Mouse (Mus musculus) kidney, adult 2 months (tissue): ENCODE measurements around the gene Ncbp2.
A peak's percentile ranks its signal among the peaks of the same experiment; 100 is the strongest.

Experiments
- CTCF ChIP-seq: fragments of 200-500 bp; conservative IDR thresholded peaks from 2 replicates; pipeline ENCODE4 v1.5.1; 2011; ENCODE audit warnings: low read depth, mild to moderate bottlenecking, control low read depth, low read length, moderate library complexity, mixed read lengths; ENCODE audit not compliant: insufficient read depth, insufficient read length
- POLR2A ChIP-seq: fragments of 200-500 bp; IDR thresholded peaks from one replicate; pipeline ENCODE4 v1.6.1; 2011; ENCODE audit warnings: low read depth, low read length, control low read depth

DNA sequence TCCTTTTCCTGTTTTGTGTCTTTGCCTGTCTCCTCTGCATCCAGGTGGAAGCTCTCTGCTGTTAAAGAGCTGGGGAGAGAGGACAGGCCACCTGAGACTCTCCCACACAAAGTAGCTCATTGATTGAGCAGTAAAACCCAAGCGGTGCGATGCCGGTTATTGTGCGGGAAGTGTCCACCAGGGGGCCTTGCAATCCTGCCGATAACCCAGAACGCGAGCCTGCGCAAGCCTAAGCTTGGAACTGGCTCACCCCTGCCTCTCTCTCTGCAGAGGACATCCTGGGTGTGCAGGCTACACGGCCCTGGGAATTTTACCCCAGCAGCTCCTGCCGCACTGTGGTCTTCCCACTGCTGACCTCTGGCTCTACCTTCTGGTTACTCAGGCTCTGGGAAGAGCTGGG, 4.3 kb upstream of the Ncbp2 start:
- TF ChIP-seq CTCF (peak; percentile 86), POLR2A (no peak)
